Mouse (Mus musculus) hindbrain, embryonic 15.5 days (tissue): ENCODE results near the gene Zfpm1. TPM values are rescaled to one million over a fixed set of nuclear protein-coding genes. Genes with fewer than 3 reads are reported as not detected.

Experiments used
- ATAC-seq: fragments of 200-750 bp; cut with Nextera tagmentation; 2 replicates; pipeline ENCODE4 v1.8.0; 2017; ENCODE audit warnings: low read depth, moderate number of reproducible peaks, moderate TSS enrichment; ENCODE audit not compliant: low FRiP score
- H3K27ac ChIP-seq: fragments of 300-500 bp; sonication (generic); replicated peaks from 2 replicates; pipeline ENCODE4 v1.5.1; 2015; ENCODE audit warnings: mild to moderate bottlenecking, inconsistent platforms
- H3K27me3 ChIP-seq: fragments of 300-500 bp; sonication (generic); 2 replicates; pipeline ENCODE4 v1.6.1; 2015; ENCODE audit warnings: control low read depth, inconsistent platforms
- H3K36me3 ChIP-seq: fragments of 300-500 bp; sonication (generic); 2 replicates; pipeline ENCODE4 v1.6.1; 2015; ENCODE audit warnings: control low read depth, inconsistent platforms
- H3K4me1 ChIP-seq: fragments of 300-500 bp; sonication (generic); replicated peaks from 2 replicates; pipeline ENCODE4 v1.6.1; 2015; ENCODE audit warnings: control low read depth, inconsistent platforms
- H3K4me2 ChIP-seq: fragments of 300-500 bp; sonication (generic); 2 replicates; pipeline ENCODE4 v1.6.1; 2015; ENCODE audit warnings: moderate library complexity, mild to moderate bottlenecking, inconsistent platforms
- H3K4me3 ChIP-seq: fragments of 300-500 bp; sonication (generic); 2 replicates; pipeline ENCODE4 v1.5.1; 2015; ENCODE audit warnings: mild to moderate bottlenecking, inconsistent platforms
- H3K9ac ChIP-seq: fragments of 300-500 bp; sonication (generic); 2 replicates; pipeline ENCODE4 v1.6.1; 2015; ENCODE audit warnings: inconsistent platforms
- H3K9me3 ChIP-seq: fragments of 300-500 bp; sonication (generic); 2 replicates; pipeline ENCODE4 v1.6.1; 2016; ENCODE audit warnings: control low read depth, inconsistent platforms
- WGBS: fragments of 180-500 bp; shearing (Covaris S2); methylation state at CpG from one replicate; pipeline ENCODE4 v1.1.7; 2015; 5-methylcytosine and 5-hydroxymethylcytosine counted together
- polyA plus RNA-seq: library from polyadenylated mRNA; unstranded; fragments of >200 nt; fragmentation: Nextera tagmentation; extraction: Ambion mirVana; gene quantifications from 2 replicates; pipeline ENCODE4 v1.2.1, GENCODE M21; 2015

The Zfpm1 gene
- polyA plus RNA-seq = 1.4 and 2.3 TPM in 2 replicates

DNA sequence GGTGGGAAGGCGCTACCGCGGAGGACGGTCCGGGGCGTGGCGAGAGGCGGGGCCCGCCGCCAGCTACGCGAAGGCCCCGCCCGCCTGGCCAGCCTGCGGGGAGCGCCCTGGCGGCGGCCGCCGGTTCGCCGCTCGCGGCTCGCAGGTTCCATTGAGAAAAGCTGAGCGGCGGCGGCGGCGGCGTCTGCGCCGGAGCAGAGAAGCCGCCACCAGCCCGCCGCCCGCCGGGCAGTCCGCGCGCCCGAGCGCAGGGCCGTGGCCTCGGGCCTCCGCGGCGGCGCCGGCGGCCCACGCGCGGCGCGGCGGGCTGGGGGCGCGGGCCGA, at the start of gene Zfpm1:
Gene Zfpm1, plus strand, starts transcription at position 107 of the 324 bp plus-strand sequence.
- ATAC-seq = no peak
- peak within 1 kb of the TSS; percentile 97 for H3K4me2 ChIP-seq
- H3K4me1 ChIP-seq = peaks cover 36% of the 10 kb centered on the region
- H3K9me3 ChIP-seq = no peaks in the 10 kb centered on the region
- H3K27ac ChIP-seq = peak within 1 kb of the TSS; percentile 75
- peaks cover 7% of the 10 kb centered on the region; the same call in 1 of the 2 replicates for H3K27me3 ChIP-seq
- H3K36me3 ChIP-seq = no peaks in the 10 kb centered on the region
- peak within 1 kb of the TSS; percentile 61 for H3K4me3 ChIP-seq
- WGBS = 0% methylated on average over 32 of the region's 60 CpGs
- H3K9ac ChIP-seq = peak within 1 kb of the TSS; percentile 65

DNA sequence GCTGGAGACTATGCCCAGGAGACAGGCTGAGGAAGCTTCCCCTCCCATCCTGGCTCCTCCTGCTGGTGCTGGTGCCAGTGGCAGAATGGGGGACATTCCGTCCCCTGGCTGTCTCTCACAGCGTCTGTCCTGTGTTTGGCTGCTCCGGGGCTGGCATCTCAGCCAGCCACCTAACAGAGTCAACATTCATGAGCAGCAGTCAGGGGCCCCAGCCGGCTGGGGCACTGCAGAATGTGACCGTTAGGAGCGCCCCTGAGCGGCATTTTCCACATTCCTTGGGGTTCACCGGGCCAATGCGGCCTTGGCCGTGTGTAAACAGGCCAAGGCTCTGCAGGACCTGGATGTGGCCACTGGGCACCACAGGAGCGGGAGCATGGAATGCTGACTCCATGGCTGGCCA, 47.9 kb upstream of the Zfpm1 start:
- H3K36me3 ChIP-seq = no peaks in the 10 kb centered on the region
- no peak overlapping the region for H3K4me3 ChIP-seq
- peaks cover 17% of the 10 kb centered on the region for H3K27me3 ChIP-seq
- H3K9ac ChIP-seq = no peak overlapping the region
- H3K4me1 ChIP-seq = peaks cover 20% of the 10 kb centered on the region
- H3K27ac ChIP-seq = no peak overlapping the region
- ATAC-seq = peak; percentile 46; the same call in 1 of the 2 replicates
- WGBS = 34% methylated on average over 11 of the region's 11 CpGs
- no peaks in the 10 kb centered on the region for H3K9me3 ChIP-seq
- H3K4me2 ChIP-seq = no peak overlapping the region

DNA sequence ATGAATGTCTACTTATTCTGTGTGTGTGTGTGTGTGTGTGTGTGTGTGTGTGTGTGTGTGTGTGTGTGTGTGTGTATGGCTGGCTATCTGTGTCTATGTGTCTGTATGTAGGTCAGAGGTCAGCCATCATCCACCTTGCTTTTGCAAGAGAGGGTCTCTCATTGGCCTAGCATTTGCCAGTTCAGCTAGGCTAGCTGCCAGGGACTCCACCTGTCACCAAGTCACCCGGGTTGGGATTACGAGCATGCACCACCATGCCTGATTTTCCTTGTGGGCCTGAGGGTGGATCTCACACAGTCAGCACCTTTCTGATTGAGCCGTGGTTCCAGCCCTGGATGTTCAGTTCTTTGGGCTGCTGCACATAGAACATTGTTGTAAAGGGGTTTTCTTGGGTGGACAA, 45.4 kb upstream of the Zfpm1 start:
- no peak for ATAC-seq
- H3K4me3 ChIP-seq = no peak overlapping the region
- H3K27me3 ChIP-seq = peaks cover 4% of the 10 kb centered on the region; the same call in 1 of the 2 replicates
- H3K36me3 ChIP-seq = no peaks in the 10 kb centered on the region
- no peaks in the 10 kb centered on the region for H3K4me1 ChIP-seq
- no peak overlapping the region for H3K9ac ChIP-seq
- H3K9me3 ChIP-seq = no peaks in the 10 kb centered on the region
- no peak overlapping the region for H3K27ac ChIP-seq
- 77% methylated on average over 3 of the region's 3 CpGs for WGBS
- H3K4me2 ChIP-seq = no peak overlapping the region

DNA sequence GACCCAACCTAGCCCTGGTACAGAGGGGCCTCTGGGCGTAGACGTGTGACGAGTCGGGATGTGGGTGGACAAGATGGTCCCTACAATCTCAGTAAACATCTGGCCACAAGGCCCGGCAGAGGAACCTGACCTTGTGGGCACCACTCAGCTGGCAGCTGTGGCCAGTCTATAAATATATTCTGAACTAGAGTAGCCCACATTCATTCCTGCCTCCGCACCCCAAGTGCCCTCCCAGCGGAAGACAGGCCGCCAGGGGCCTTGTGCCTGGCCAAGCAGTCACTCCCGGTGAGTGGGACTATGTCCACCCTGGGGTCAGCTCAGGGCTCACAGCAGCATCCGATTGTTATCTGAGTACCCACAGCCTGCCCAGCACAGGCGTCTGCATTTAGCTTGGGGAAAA, 43.7 kb upstream of the Zfpm1 start:
- H3K36me3 ChIP-seq = no peaks in the 10 kb centered on the region
- ATAC-seq = no peak
- 86% methylated on average over 11 of the region's 11 CpGs for WGBS

DNA sequence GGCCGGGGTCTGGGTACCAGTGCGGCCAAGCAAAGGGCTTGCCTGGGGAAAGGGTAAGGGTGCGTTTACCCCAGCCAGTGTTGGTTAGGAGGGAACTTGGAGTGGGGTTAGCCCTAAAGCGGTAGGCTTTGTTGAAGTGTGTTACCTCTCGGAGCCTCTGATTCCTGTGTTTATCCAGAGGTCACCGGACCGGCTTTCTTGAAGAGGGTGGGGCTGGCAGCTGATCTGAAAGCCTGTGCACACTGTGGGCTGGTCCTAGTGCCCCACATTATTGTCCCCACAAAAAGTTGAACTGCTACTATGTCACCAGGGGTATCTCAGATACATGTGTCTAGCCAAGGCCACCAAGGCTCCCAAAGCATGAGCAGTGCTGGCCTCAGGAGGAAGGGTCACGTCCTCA, 43.2 kb upstream of the Zfpm1 start:
- H3K9ac ChIP-seq = no peak overlapping the region
- no peaks in the 10 kb centered on the region for H3K9me3 ChIP-seq
- no peaks in the 10 kb centered on the region for H3K4me1 ChIP-seq
- no peaks in the 10 kb centered on the region for H3K27me3 ChIP-seq
- 75% methylated on average over 8 of the region's 8 CpGs for WGBS
- no peak overlapping the region for H3K4me3 ChIP-seq
- H3K27ac ChIP-seq = no peak overlapping the region
- ATAC-seq = no peak
- no peak overlapping the region for H3K4me2 ChIP-seq
- no peaks in the 10 kb centered on the region for H3K36me3 ChIP-seq

More for the DNA sequence above, 43.7 kb upstream of the Zfpm1 start:
- Histone ChIP-seq H3K9ac (no peak overlapping the region), H3K4me2 (no peak overlapping the region), H3K27ac (no peak overlapping the region), H3K27me3 (no peaks in the 10 kb centered on the region), H3K4me3 (no peak overlapping the region), H3K4me1 (no peaks in the 10 kb centered on the region), H3K9me3 (no peaks in the 10 kb centered on the region)

DNA sequence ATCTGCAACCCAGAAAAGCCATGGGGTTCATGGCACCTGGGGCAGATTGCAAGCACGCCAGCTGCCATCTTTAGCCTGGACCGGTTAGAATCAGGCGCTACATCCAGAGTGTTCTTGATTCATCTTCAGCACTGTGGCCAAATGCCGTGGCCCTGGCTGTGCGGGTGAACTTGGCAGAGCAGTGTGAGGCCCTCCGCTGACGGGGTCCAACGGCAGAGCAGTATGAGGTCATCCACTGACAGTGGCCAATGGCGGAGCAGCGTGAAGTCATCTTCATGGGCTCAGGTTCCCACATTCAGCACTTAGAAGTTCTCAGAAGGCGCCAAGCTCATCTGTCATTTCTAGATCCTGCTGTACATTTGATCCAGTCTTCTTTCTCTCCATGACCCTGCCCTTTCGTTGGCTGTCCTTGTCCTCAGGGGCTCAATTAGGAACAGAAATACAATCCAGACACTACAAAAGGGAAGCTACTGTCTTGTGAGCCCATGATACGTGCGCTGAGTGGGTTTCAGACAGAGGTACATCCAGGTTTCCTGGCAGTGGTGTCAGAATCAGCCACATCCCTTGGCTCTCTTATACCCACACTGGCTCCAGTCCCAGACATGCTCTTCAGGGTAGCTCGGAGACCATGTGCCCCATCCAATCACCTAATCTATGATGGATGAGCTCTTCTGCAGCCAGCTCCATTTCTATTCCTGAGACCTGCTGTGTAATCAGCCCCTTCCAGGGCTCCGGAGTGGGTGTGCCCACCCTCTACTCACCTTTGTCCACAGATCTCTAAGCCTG, 41.5 kb upstream of the Zfpm1 start:
- no peak overlapping the region for H3K4me3 ChIP-seq
- no peak; the same call in 1 of the 2 replicates for ATAC-seq
- H3K27ac ChIP-seq = no peak overlapping the region
- no peaks in the 10 kb centered on the region for H3K27me3 ChIP-seq
- no peak overlapping the region for H3K9ac ChIP-seq
- no peak overlapping the region for H3K4me2 ChIP-seq
- H3K4me1 ChIP-seq = no peaks in the 10 kb centered on the region
- H3K9me3 ChIP-seq = no peaks in the 10 kb centered on the region
- H3K36me3 ChIP-seq = no peaks in the 10 kb centered on the region
- WGBS = 74% methylated on average over 16 of the region's 16 CpGs

DNA sequence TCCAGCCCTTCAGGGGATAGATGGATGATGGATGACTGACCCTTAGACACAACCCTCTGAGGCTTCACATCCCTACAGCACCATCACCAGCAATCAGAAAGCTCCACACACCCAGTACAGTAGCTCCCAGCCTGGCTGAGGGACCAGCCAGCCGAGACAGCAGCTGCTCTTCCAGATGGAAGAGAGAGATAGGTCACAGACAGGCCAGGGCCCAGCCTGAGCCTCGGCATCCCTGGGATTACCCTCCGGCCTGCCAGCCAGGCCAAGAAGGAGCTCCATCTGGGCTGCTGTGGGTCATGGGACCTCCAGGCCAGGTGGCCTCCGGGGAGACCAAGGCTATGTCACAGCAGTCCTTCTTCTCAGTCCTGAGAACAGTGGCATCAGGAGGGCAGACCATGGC, 38.6 kb upstream of the Zfpm1 start:
- no peak overlapping the region for H3K4me2 ChIP-seq
- ATAC-seq = no peak
- no peaks in the 10 kb centered on the region for H3K9me3 ChIP-seq
- H3K27me3 ChIP-seq = no peaks in the 10 kb centered on the region
- 0 out of 2 replicates have a peak, but pooled peaks cover 4% of the 10 kb centered on the region for H3K4me1 ChIP-seq
- no peak overlapping the region for H3K4me3 ChIP-seq
- 69% methylated on average over 4 of the region's 4 CpGs for WGBS
- no peak overlapping the region for H3K9ac ChIP-seq
- H3K27ac ChIP-seq = no peak overlapping the region
- no peaks in the 10 kb centered on the region for H3K36me3 ChIP-seq

DNA sequence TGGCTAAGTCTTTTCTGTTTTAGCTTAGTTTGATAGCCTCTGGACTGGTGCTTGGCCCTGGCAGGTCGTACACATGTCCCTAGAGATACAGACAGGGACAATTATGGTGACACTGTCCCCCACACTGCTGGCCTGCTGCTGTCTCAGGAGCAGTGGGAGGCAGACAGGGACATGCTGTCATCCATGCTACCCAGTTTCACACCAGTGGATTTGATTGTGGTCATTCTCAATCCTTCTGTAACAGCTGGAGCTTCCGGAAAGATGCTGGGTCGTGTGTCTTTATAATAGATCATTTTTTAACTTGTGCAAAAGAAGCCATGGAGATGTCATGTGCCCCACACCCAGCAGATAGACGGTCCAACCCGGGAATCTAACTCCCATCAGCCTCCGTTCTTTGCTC, 36.8 kb upstream of the Zfpm1 start:
- Histone ChIP-seq H3K4me2 (no peak overlapping the region), H3K27me3 (no peaks in the 10 kb centered on the region), H3K4me3 (no peak overlapping the region), H3K9me3 (no peaks in the 10 kb centered on the region), H3K4me1 (0 out of 2 replicates have a peak, but pooled peaks cover 4% of the 10 kb centered on the region), H3K27ac (no peak overlapping the region), H3K36me3 (no peaks in the 10 kb centered on the region), H3K9ac (no peak overlapping the region)
- 75% methylated on average over 6 of the region's 6 CpGs for WGBS
- ATAC-seq = no peak

DNA sequence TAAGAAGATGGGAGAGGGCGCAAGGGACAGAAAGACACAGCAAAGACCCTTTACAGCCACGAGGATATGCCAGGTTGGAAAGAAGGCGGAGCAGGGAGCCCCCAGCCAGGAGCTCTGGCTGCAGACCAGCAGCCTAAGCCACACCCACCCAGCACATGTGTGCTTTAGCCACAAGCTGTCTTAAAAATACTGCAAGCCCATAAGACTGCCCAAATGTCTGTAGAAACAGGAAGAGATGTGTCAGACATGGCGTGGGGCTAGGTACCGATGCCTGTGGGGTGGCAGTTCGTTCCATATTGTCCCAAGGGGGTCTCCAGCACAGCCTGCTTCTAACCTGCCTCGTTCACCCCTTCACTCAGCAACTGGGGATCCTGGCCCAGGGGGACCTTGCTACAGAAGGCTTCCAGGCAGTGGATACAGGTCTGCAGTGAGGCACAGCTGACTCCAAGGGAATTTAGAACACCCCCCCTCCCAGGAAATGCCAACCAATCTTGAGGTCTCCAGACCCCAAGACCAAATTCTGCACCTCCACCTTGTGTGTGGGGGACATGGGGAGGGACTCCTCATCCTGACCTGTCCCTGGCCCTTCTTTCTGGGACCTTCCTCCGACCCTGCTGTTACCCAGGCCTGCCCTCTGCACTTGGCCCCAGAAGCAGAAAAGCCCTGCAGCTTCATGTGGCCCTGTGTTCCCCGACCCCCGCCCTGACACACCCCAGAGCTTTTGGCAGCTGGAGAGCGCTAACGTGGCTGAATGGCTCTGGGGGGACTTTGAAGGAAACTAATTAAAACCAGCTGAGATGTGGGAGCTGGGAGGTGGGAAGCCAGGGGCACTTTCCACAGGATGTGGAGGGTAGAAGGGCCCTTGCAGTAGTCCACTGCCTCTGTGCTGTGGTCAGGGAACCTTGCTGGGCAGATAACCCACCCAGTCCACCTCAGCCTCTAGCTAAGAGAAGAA, 35.4 kb upstream of the Zfpm1 start:
- Histone ChIP-seq H3K4me2 (no peak overlapping the region), H3K9ac (no peak overlapping the region), H3K9me3 (no peaks in the 10 kb centered on the region), H3K36me3 (no peaks in the 10 kb centered on the region), H3K4me1 (0 out of 2 replicates have a peak, but pooled peaks cover 4% of the 10 kb centered on the region), H3K4me3 (no peak overlapping the region), H3K27ac (no peak overlapping the region), H3K27me3 (no peaks in the 10 kb centered on the region)
- no peak for ATAC-seq
- WGBS = 48% methylated on average over 12 of the region's 12 CpGs

DNA sequence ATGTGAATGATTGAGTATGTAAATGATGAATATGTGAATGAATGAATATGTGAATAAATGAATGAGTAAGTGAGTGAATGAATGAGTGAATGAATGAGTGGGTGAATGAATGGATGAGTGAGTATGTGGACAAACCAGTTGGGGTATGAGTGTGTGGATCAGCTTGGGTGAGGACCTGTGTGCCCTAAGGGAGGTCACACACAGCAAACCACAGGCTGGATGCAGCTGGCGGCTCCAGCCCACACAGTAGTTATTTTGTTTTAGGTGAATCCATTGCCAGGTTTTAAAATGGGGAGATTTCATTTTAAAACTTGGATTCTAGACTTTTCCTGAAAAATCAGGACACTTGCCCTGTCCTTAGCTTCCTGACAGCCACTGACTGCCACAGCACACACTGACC, 30.2 kb upstream of the Zfpm1 start:
- no peak overlapping the region for H3K27ac ChIP-seq
- 0 out of 2 replicates have a peak, but pooled peaks cover under 1% of the 10 kb centered on the region for H3K4me1 ChIP-seq
- H3K36me3 ChIP-seq = no peaks in the 10 kb centered on the region
- no peak overlapping the region for H3K4me3 ChIP-seq
- H3K4me2 ChIP-seq = no peak overlapping the region
- no peak overlapping the region for H3K9ac ChIP-seq
- no peak for ATAC-seq
- WGBS = 88% methylated on average over 1 of the region's 1 CpGs
- no peaks in the 10 kb centered on the region for H3K9me3 ChIP-seq
- H3K27me3 ChIP-seq = no peaks in the 10 kb centered on the region

DNA sequence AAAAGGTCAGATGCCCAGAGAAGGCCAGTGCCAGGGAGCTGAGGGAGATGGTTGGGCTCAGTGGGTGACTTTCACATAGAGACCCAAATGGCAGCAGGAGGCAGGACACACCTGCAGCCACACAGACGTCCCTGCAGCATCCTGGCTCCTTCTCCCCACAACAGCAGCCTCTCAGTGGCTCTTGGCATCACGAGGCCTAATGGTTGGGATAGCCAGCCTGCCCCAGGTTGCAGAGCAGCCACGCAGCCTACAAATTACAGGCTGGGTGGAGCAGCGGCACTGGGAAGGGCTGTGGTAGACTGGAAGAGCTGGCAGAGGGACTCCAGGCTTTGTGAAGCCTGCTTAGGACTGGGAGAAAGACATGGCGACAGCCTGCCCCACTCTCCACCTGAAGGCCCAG, 29.6 kb upstream of the Zfpm1 start:
- 53% methylated on average over 5 of the region's 5 CpGs for WGBS
- Histone ChIP-seq H3K27ac (no peak overlapping the region), H3K4me3 (no peak overlapping the region), H3K4me2 (no peak overlapping the region), H3K9ac (no peak overlapping the region), H3K4me1 (no peaks in the 10 kb centered on the region), H3K27me3 (no peaks in the 10 kb centered on the region), H3K36me3 (no peaks in the 10 kb centered on the region), H3K9me3 (no peaks in the 10 kb centered on the region)
- ATAC-seq = no peak

DNA sequence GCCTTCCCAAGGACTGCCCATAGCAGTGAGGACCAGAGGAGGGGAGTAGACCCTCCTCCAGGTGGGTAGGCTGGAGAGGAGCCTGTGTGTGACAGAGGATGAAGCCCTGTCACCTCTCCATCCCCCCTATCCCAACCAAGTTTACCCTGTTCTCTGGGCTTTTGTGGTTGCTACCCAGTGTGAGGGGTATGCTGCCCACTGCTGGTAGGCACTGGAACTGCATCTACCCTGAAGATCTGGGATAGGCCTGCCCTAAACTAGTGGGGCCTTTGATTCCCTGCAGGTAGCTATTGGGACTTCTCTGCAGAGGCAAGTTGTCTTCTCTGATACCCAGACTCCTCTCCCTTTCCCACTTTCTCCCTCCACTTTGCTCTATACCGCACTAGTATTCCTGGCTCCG, 22.6 kb upstream of the Zfpm1 start:
- no peaks in the 10 kb centered on the region for H3K9me3 ChIP-seq
- no peak overlapping the region for H3K4me3 ChIP-seq
- no peak for ATAC-seq
- H3K36me3 ChIP-seq = no peaks in the 10 kb centered on the region
- H3K4me1 ChIP-seq = peaks cover 1% of the 10 kb centered on the region; the same call in 1 of the 2 replicates
- no peak overlapping the region for H3K9ac ChIP-seq
- WGBS = 64% methylated on average over 2 of the region's 2 CpGs
- H3K4me2 ChIP-seq = no peak overlapping the region
- no peak overlapping the region for H3K27ac ChIP-seq
- H3K27me3 ChIP-seq = 0 out of 2 replicates have a peak, but pooled peaks cover 3% of the 10 kb centered on the region
